Mouse (Mus musculus): ENCODE results near the gene Prkcq. TPM values are rescaled to one million over a fixed set of nuclear protein-coding genes. Genes with fewer than 3 reads are reported as not detected.

The Prkcq gene
- polyA plus RNA-seq, 1 experiment = not detected

- TF ChIP-seq CTCF (IDR thresholded peaks at IDR 0.05; ENCODE audit: insufficient read depth, low read depth, low read length) (no peak), POLR2A (IDR thresholded peaks at IDR 0.05; ENCODE audit: insufficient read depth, low read depth, low read length) (no peak)
- Histone ChIP-seq H3K4me3 (ENCODE audit: insufficient read depth, low read depth, low read length) (no peak overlapping the region), H3K4me1 (ENCODE audit: control insufficient read depth, insufficient read depth, low read length) (no peaks in the 10 kb centered on the region), H3K27ac (ENCODE audit: insufficient read depth, low read depth, low read length) (no peak overlapping the region)
- WGBS = 93% methylated on average over 3 of the region's 3 CpGs
Observed at GRCm38 (mm10) chr2:11224808-11225484, 53.0 kb downstream of the Prkcq start.

GRCm38 (mm10) chr2:11225485-11225876 lies 53.6 kb downstream of the Prkcq start:
- WGBS = 83% methylated on average over 5 of the region's 5 CpGs
- no peaks in the 10 kb centered on the region for H3K4me1 ChIP-seq (ENCODE audit: control insufficient read depth, insufficient read depth, low read length)
- TF ChIP-seq CTCF (IDR thresholded peaks at IDR 0.05; ENCODE audit: insufficient read depth, low read depth, low read length) (no peak), POLR2A (IDR thresholded peaks at IDR 0.05; ENCODE audit: insufficient read depth, low read depth, low read length) (no peak)
- no peak overlapping the region for H3K4me3 ChIP-seq (ENCODE audit: insufficient read depth, low read depth, low read length)
- H3K27ac ChIP-seq (ENCODE audit: insufficient read depth, low read depth, low read length) = no peak overlapping the region

GRCm38 (mm10) chr2:11226555-11226954 lies 54.6 kb downstream of the Prkcq start:
- no peak overlapping the region for H3K4me3 ChIP-seq (ENCODE audit: insufficient read depth, low read depth, low read length)
- no peak overlapping the region for H3K27ac ChIP-seq (ENCODE audit: insufficient read depth, low read depth, low read length)
- H3K4me1 ChIP-seq (ENCODE audit: control insufficient read depth, insufficient read depth, low read length) = no peaks in the 10 kb centered on the region
- 88% methylated on average over 7 of the region's 7 CpGs for WGBS
- TF ChIP-seq POLR2A (IDR thresholded peaks at IDR 0.05; ENCODE audit: insufficient read depth, low read depth, low read length) = no peak
- TF ChIP-seq CTCF (IDR thresholded peaks at IDR 0.05; ENCODE audit: insufficient read depth, low read depth, low read length) = no peak

GRCm38 (mm10) chr2:11229126-11229525 lies 57.2 kb downstream of the Prkcq start:
- Histone ChIP-seq H3K27ac (ENCODE audit: insufficient read depth, low read depth, low read length) (no peak overlapping the region), H3K4me3 (ENCODE audit: insufficient read depth, low read depth, low read length) (no peak overlapping the region), H3K4me1 (ENCODE audit: control insufficient read depth, insufficient read depth, low read length) (no peaks in the 10 kb centered on the region)
- TF ChIP-seq CTCF (IDR thresholded peaks at IDR 0.05; ENCODE audit: insufficient read depth, low read depth, low read length) = no peak
- no peak for TF ChIP-seq POLR2A (IDR thresholded peaks at IDR 0.05; ENCODE audit: insufficient read depth, low read depth, low read length)
- WGBS = 68% methylated on average over 2 of the region's 2 CpGs

- H3K4me1 ChIP-seq (ENCODE audit: control insufficient read depth, insufficient read depth, low read length) = no peaks in the 10 kb centered on the region
- TF ChIP-seq CTCF (IDR thresholded peaks at IDR 0.05; ENCODE audit: insufficient read depth, low read depth, low read length) (no peak), POLR2A (IDR thresholded peaks at IDR 0.05; ENCODE audit: insufficient read depth, low read depth, low read length) (no peak)
- 62% methylated on average over 3 of the region's 3 CpGs for WGBS
- H3K4me3 ChIP-seq (ENCODE audit: insufficient read depth, low read depth, low read length) = no peak overlapping the region
- no peak overlapping the region for H3K27ac ChIP-seq (ENCODE audit: insufficient read depth, low read depth, low read length)
Observed at GRCm38 (mm10) chr2:11231118-11231517, 59.2 kb downstream of the Prkcq start.

GRCm38 (mm10) chr2:11231988-11232387 lies 60.1 kb downstream of the Prkcq start:
- no peak overlapping the region for H3K4me3 ChIP-seq (ENCODE audit: insufficient read depth, low read depth, low read length)
- no peak for TF ChIP-seq POLR2A (IDR thresholded peaks at IDR 0.05; ENCODE audit: insufficient read depth, low read depth, low read length)
- no peak for TF ChIP-seq CTCF (IDR thresholded peaks at IDR 0.05; ENCODE audit: insufficient read depth, low read depth, low read length)
- H3K27ac ChIP-seq (ENCODE audit: insufficient read depth, low read depth, low read length) = no peak overlapping the region
- H3K4me1 ChIP-seq (ENCODE audit: control insufficient read depth, insufficient read depth, low read length) = no peaks in the 10 kb centered on the region
- WGBS = 96% methylated on average over 5 of the region's 5 CpGs

- Histone ChIP-seq H3K27ac (ENCODE audit: insufficient read depth, low read depth, low read length) (no peak overlapping the region), H3K4me1 (ENCODE audit: control insufficient read depth, insufficient read depth, low read length) (no peaks in the 10 kb centered on the region), H3K4me3 (ENCODE audit: insufficient read depth, low read depth, low read length) (no peak overlapping the region)
- TF ChIP-seq POLR2A (IDR thresholded peaks at IDR 0.05; ENCODE audit: insufficient read depth, low read depth, low read length) = no peak
- WGBS = 83% methylated on average over 4 of the region's 4 CpGs
Observed at GRCm38 (mm10) chr2:11238254-11238653, 66.3 kb downstream of the Prkcq start.

- no peak overlapping the region for H3K4me3 ChIP-seq (ENCODE audit: insufficient read depth, low read depth, low read length)
- H3K4me1 ChIP-seq (ENCODE audit: control insufficient read depth, insufficient read depth, low read length) = no peaks in the 10 kb centered on the region
- no peak overlapping the region for H3K27ac ChIP-seq (ENCODE audit: insufficient read depth, low read depth, low read length)
- no peak for TF ChIP-seq CTCF (IDR thresholded peaks at IDR 0.05; ENCODE audit: insufficient read depth, low read depth, low read length)
- TF ChIP-seq POLR2A (IDR thresholded peaks at IDR 0.05; ENCODE audit: insufficient read depth, low read depth, low read length) = no peak
Observed at GRCm38 (mm10) chr2:11239523-11239922, 67.6 kb downstream of the Prkcq start.

GRCm38 (mm10) chr2:11245926-11246325 lies 74.0 kb downstream of the Prkcq start:
- TF ChIP-seq CTCF (IDR thresholded peaks at IDR 0.05; ENCODE audit: insufficient read depth, low read depth, low read length) = no peak
- TF ChIP-seq POLR2A (IDR thresholded peaks at IDR 0.05; ENCODE audit: insufficient read depth, low read depth, low read length) = no peak
- 85% methylated on average over 7 of the region's 7 CpGs for WGBS
- no peak overlapping the region for H3K4me3 ChIP-seq (ENCODE audit: insufficient read depth, low read depth, low read length)
- no peak overlapping the region for H3K27ac ChIP-seq (ENCODE audit: insufficient read depth, low read depth, low read length)
- no peaks in the 10 kb centered on the region for H3K4me1 ChIP-seq (ENCODE audit: control insufficient read depth, insufficient read depth, low read length)

- Histone ChIP-seq H3K4me1 (ENCODE audit: control insufficient read depth, insufficient read depth, low read length) (no peaks in the 10 kb centered on the region), H3K27ac (ENCODE audit: insufficient read depth, low read depth, low read length) (no peak overlapping the region), H3K4me3 (ENCODE audit: insufficient read depth, low read depth, low read length) (no peak overlapping the region)
- 74% methylated on average over 8 of the region's 8 CpGs for WGBS
- TF ChIP-seq POLR2A (IDR thresholded peaks at IDR 0.05; ENCODE audit: insufficient read depth, low read depth, low read length) (no peak), CTCF (IDR thresholded peaks at IDR 0.05; ENCODE audit: insufficient read depth, low read depth, low read length) (no peak)
Observed at GRCm38 (mm10) chr2:11253945-11254344, 82.0 kb downstream of the Prkcq start.

All from olfactory bulb, adult 2 months (tissue).